Mouse (Mus musculus): ENCODE measurements around the gene Mtg2. TPM values are rescaled to one million over a fixed set of nuclear protein-coding genes. Genes with fewer than 3 reads are reported as not detected.

Gene Mtg2
- polyA plus RNA-seq (2015; fragmentation: Nextera tagmentation; extraction: Ambion mirVana), result 30.2 and 30.8 TPM in 2 replicates

DNA sequence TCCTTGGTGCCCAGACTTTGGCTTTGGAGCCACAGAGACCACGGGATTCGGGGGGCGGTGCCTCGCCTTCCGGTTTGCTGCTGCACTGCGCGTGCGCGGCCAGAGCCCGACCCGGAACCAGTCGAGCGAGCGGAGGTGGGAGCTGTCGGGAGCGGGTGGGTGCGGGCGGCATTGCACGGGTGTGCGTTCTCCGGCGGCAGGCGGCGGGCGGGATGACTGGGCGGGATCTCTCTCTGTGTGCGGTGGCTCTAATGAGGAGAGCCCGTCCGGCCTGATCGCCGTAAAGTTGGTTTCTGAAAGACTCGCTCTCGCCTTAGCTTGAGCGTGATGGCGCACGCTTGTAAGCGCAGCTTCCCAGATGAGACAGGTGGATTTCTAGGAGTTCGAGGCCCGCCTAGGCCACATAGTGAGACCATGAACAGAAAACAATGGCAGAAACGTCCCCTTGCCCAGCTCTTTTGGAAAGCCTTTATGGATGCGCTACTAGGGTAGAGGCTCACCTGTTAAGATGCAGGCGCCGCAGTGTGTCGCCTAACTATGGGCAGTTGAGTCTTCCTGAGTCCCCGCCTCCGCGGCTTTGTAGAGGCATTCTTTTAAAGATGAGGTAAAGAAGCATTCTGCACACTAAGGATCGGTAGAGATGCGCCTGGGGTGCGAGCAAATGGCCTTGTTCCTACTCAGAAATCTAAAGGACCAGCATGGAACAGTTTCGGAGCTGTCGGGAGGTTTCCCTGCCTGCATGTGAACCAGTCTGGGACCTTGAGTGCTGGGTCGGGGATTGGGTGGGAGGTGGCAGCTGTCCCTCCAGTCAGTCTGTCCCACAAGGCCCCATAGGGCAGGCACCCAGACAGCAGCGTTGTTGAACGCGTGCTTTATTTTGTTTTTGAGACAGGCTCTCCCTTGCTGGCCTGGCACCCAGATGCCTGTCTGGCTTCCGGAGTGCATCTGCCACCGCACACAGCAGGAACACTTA lies at the start of gene Mtg2:
Gene Mtg2 (plus strand): TSS at position 108 of the 973 bp plus-strand sequence.
- peak within 1 kb of the TSS; percentile 85 for H3K27ac ChIP-seq (ENCODE audit: low read length)
- peak within 1 kb of the TSS; percentile 83 for H3K9ac ChIP-seq (ENCODE audit: low read length)
- WGBS, result 6% methylated on average over 52 of the region's 58 CpGs
- ATAC-seq (replicated peaks; ENCODE audit: extremely low read depth, insufficient read depth, low FRiP score), result peak; percentile 97
- peak within 1 kb of the TSS; percentile 96 for H3K4me2 ChIP-seq (ENCODE audit: low read depth, low read length)
- H3K27me3 ChIP-seq (ENCODE audit: control insufficient read depth, insufficient read depth, low read length), result no peaks in the 10 kb centered on the region
- H3K4me3 ChIP-seq (ENCODE audit: low read length), result peak within 1 kb of the TSS; percentile 86
- H3K9me3 ChIP-seq (replicated peaks; ENCODE audit: control insufficient read depth, low read length), result no peaks in the 10 kb centered on the region
- H3K4me1 ChIP-seq (ENCODE audit: control insufficient read depth, insufficient read depth, low read length), result peaks cover 9% of the 10 kb centered on the region
- peaks cover 4% of the 10 kb centered on the region; the same call in 1 of the 2 replicates for H3K36me3 ChIP-seq (ENCODE audit: control insufficient read depth, insufficient read depth)

DNA sequence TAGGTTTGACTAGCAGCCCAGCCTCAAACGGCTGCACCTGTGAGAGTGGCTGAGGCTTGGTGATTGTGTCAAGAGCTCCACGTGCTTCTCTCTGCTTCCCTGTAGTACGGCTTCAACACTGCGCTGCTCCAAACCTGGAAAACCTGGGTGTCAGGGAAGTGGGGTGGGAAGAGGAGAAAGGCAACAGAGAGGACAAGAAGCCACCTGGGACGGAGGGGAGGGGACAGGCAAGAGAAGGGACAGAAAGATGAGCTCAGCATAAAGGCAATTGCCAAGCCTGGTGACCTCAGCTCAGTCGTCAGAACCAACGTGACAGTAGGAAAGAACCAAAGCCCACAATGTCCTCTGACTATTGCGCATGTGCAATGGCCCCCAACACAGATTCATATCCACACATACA lies 49.5 kb upstream of the Mtg2 start:
- WGBS, result 69% methylated on average over 8 of the region's 8 CpGs
- Histone ChIP-seq H3K4me2 (ENCODE audit: low read depth, low read length) (no peak overlapping the region), H3K27me3 (ENCODE audit: control insufficient read depth, insufficient read depth, low read length) (no peaks in the 10 kb centered on the region), H3K9me3 (replicated peaks; ENCODE audit: control insufficient read depth, low read length) (no peaks in the 10 kb centered on the region), H3K9ac (ENCODE audit: low read length) (no peak overlapping the region), H3K4me1 (ENCODE audit: control insufficient read depth, insufficient read depth, low read length) (peaks cover 6% of the 10 kb centered on the region), H3K36me3 (ENCODE audit: control insufficient read depth, insufficient read depth) (no peaks in the 10 kb centered on the region), H3K27ac (ENCODE audit: low read length) (no peak overlapping the region), H3K4me3 (ENCODE audit: low read length) (no peak overlapping the region)
- ATAC-seq (replicated peaks; ENCODE audit: extremely low read depth, insufficient read depth, low FRiP score), result no peak

DNA sequence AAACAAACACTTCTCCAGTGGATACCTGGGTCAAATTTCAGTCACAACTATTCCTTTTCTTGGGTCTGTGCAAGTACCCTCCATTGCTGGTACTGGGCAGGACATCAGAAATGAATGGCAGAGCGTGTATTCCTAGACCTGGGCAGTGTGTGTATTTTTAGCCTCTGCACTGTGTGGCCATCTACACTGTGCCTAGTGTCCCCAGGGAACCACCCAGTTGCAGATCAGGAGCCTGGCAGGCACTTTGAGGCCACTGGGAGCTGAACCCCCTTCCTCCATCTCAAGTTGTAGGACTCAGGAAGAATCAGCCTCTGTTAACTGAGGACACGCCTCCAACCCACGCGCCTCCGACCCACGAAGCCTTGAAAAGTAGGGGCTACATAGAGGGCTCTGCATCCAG lies 47.6 kb upstream of the Mtg2 start:
- Histone ChIP-seq H3K27ac (ENCODE audit: low read length) (no peak overlapping the region), H3K9me3 (replicated peaks; ENCODE audit: control insufficient read depth, low read length) (no peaks in the 10 kb centered on the region), H3K27me3 (ENCODE audit: control insufficient read depth, insufficient read depth, low read length) (no peaks in the 10 kb centered on the region), H3K9ac (ENCODE audit: low read length) (no peak overlapping the region), H3K4me3 (ENCODE audit: low read length) (no peak overlapping the region), H3K4me2 (ENCODE audit: low read depth, low read length) (no peak overlapping the region), H3K36me3 (ENCODE audit: control insufficient read depth, insufficient read depth) (no peaks in the 10 kb centered on the region), H3K4me1 (ENCODE audit: control insufficient read depth, insufficient read depth, low read length) (peaks cover 25% of the 10 kb centered on the region)
- no peak for ATAC-seq (replicated peaks; ENCODE audit: extremely low read depth, insufficient read depth, low FRiP score)
- WGBS, result 69% methylated on average over 6 of the region's 6 CpGs

DNA sequence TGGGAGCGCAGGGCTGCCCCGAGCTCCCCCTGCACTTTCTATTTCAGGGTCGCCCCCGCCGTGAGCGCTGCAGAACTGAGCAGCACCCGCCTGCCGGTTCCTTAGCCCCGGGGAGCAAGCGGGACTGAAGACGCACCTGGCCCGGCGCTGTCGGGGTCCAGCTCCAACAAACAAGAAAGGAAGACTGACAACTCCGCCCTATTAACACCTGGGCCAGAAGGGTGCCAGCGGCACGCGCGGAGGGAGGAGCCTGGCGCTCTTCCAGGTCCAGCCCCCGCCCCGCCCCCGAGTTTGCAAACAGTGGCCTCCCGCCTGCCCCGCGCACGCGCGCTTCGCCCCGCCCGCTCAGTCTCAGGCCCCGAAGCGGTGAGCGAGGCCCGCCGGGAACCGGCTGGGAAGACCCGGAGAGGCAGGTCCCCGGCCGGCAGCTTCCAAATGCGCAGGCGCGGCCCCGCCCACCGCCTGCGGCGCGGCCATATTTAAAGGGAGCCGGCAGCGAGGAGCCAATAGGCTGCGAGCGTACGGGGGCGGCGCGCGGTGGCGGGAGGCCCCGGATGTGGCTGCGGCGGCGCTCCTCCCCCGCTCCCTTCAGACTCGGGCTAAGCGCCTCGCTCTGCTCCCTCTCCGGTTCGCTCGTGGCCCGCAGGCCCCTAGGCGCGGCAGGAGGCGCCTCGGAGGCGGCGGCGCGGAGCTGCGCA lies 45.8 kb upstream of the Mtg2 start, which contains the start of gene Lsm14b:
Gene Lsm14b (plus strand): TSS at position 587 of the 698 bp plus-strand sequence.
- peak within 1 kb of the TSS; percentile 90 for H3K9ac ChIP-seq (ENCODE audit: low read length)
- peak within 1 kb of the TSS; percentile 92 for H3K4me2 ChIP-seq (ENCODE audit: low read depth, low read length)
- peaks cover 9% of the 10 kb centered on the region for H3K36me3 ChIP-seq (ENCODE audit: control insufficient read depth, insufficient read depth)
- peak within 1 kb of the TSS; percentile 92 for H3K27ac ChIP-seq (ENCODE audit: low read length)
- H3K27me3 ChIP-seq (ENCODE audit: control insufficient read depth, insufficient read depth, low read length), result no peaks in the 10 kb centered on the region
- no peaks in the 10 kb centered on the region for H3K9me3 ChIP-seq (replicated peaks; ENCODE audit: control insufficient read depth, low read length)
- peak; percentile 89 for ATAC-seq (replicated peaks; ENCODE audit: extremely low read depth, insufficient read depth, low FRiP score)
- peaks cover 33% of the 10 kb centered on the region for H3K4me1 ChIP-seq (ENCODE audit: control insufficient read depth, insufficient read depth, low read length)
- WGBS, result 0% methylated on average over 72 of the region's 80 CpGs
- H3K4me3 ChIP-seq (ENCODE audit: low read length), result peak within 1 kb of the TSS; percentile 91

DNA sequence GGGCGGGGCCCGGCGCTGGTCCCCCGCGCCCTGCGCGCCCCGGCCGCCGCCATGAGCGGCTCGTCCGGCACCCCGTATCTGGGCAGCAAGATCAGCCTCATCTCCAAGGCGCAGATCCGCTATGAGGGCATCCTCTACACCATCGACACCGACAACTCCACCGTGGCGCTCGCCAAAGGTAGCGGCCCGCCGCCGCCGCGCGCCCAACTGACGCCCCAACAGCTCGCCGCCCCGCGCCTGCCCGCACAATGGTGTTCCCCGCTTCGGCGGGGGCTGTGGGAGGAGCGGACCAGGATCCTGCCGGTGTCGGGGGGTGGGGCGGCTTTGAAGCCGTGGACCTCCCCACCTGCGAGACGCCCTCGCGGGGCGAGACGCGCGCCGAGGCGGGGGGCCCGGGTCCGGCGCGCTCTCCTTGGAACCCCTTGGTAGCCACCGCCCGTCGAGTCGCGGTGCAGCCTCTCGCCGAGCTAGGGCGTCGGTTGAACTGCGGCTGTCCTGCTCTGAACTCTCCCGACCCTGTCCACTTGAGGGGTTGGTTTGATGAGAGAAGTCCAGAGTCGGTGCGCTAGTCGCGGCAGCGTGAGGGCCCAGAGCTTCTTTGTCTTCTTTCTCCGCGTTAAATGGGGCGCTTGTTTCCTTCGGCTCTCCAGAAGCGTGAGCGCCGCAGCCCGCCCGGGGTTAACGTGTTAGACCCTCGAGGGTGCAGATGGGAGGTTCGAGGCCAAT lies 45.1 kb upstream of the Mtg2 start:
- Histone ChIP-seq H3K4me3 (ENCODE audit: low read length) (peak overlapping the region; percentile 91), H3K27ac (ENCODE audit: low read length) (peak overlapping the region; percentile 92), H3K4me1 (ENCODE audit: control insufficient read depth, insufficient read depth, low read length) (peaks cover 33% of the 10 kb centered on the region), H3K9me3 (replicated peaks; ENCODE audit: control insufficient read depth, low read length) (no peaks in the 10 kb centered on the region), H3K4me2 (ENCODE audit: low read depth, low read length) (peak overlapping the region; percentile 92), H3K27me3 (ENCODE audit: control insufficient read depth, insufficient read depth, low read length) (no peaks in the 10 kb centered on the region), H3K9ac (ENCODE audit: low read length) (peak overlapping the region; percentile 90), H3K36me3 (ENCODE audit: control insufficient read depth, insufficient read depth) (peaks cover 9% of the 10 kb centered on the region)
- under 1% methylated on average over 71 of the region's 84 CpGs for WGBS
- ATAC-seq (replicated peaks; ENCODE audit: extremely low read depth, insufficient read depth, low FRiP score), result peak; percentile 6; the same call in 1 of the 2 replicates

DNA sequence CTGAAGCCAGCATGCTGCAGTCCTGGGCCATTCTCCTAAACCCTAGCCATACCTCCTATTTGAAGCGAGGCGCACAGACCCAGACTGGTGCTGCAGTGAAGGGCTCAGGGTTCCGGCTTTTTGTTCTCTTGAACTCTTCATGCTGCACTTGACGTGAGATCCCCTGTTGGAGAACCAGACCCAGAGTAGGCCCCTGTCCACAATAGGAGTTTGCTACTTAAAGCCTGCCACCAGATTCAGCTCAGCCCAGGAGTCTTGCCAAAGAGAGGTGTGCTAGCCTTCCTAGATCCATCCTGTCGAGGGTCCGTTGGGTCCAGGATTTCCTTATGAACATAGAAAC lies 44.6 kb upstream of the Mtg2 start:
- peaks cover 14% of the 10 kb centered on the region for H3K36me3 ChIP-seq (ENCODE audit: control insufficient read depth, insufficient read depth)
- H3K27ac ChIP-seq (ENCODE audit: low read length), result no peak overlapping the region
- H3K9me3 ChIP-seq (replicated peaks; ENCODE audit: control insufficient read depth, low read length), result no peaks in the 10 kb centered on the region
- peak overlapping the region; percentile 90 for H3K9ac ChIP-seq (ENCODE audit: low read length)
- H3K4me1 ChIP-seq (ENCODE audit: control insufficient read depth, insufficient read depth, low read length), result peaks cover 33% of the 10 kb centered on the region
- H3K4me2 ChIP-seq (ENCODE audit: low read depth, low read length), result peak overlapping the region; percentile 92
- ATAC-seq (replicated peaks; ENCODE audit: extremely low read depth, insufficient read depth, low FRiP score), result no peak
- WGBS, result 13% methylated on average over 6 of the region's 6 CpGs
- H3K27me3 ChIP-seq (ENCODE audit: control insufficient read depth, insufficient read depth, low read length), result no peaks in the 10 kb centered on the region
- peak overlapping the region; percentile 91 for H3K4me3 ChIP-seq (ENCODE audit: low read length)

DNA sequence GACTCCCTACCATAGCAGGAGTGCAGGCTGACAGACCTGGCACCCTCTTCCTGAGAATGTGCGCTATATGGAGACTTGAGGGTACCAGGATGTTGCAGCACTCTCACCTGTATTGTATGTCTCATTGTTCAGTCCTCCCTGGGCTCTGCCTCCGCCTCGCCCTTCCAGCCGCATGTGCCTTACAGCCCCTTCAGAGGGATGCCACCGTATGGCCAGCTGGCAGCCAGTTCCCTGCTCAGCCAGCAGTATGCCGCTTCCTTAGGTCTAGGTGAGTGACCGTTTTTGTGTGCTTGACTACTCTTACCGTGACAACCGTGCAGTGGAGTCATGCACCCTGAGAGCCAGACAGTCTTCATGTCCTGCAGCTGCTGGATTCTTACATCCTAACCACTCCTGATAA lies 42.6 kb upstream of the Mtg2 start:
- Histone ChIP-seq H3K9me3 (replicated peaks; ENCODE audit: control insufficient read depth, low read length) (no peaks in the 10 kb centered on the region), H3K4me3 (ENCODE audit: low read length) (no peak overlapping the region), H3K27ac (ENCODE audit: low read length) (no peak overlapping the region), H3K4me1 (ENCODE audit: control insufficient read depth, insufficient read depth, low read length) (peaks cover 34% of the 10 kb centered on the region), H3K36me3 (ENCODE audit: control insufficient read depth, insufficient read depth) (peaks cover 31% of the 10 kb centered on the region), H3K9ac (ENCODE audit: low read length) (no peak overlapping the region), H3K27me3 (ENCODE audit: control insufficient read depth, insufficient read depth, low read length) (no peaks in the 10 kb centered on the region), H3K4me2 (ENCODE audit: low read depth, low read length) (peak overlapping the region; percentile 92)
- WGBS, result 65% methylated on average over 9 of the region's 9 CpGs
- no peak for ATAC-seq (replicated peaks; ENCODE audit: extremely low read depth, insufficient read depth, low FRiP score)

DNA sequence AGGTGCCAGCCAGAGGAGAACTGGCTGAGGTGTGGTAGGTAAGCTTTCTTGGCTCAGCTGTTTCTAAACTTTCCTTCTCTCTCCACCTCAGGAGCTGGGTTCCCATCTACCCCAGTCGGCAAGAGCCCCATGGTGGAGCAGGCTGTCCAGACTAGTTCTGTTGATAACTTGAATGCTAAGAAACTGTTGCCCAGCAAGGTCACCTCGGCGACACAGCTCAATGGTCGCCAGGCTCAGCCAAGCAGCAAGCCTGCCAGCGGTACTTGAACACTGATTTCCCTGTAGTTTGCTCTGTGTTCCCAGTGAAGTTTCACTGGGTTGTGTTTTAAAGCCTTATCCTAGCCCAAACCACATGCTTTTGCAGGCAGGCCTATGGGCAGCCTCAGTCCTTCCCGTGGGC lies 39.1 kb upstream of the Mtg2 start:
- 76% methylated on average over 6 of the region's 6 CpGs for WGBS
- no peak overlapping the region for H3K27ac ChIP-seq (ENCODE audit: low read length)

More for the DNA sequence above, 39.1 kb upstream of the Mtg2 start:
- Histone ChIP-seq H3K9me3 (replicated peaks; ENCODE audit: control insufficient read depth, low read length) (no peaks in the 10 kb centered on the region), H3K36me3 (ENCODE audit: control insufficient read depth, insufficient read depth) (peaks cover 58% of the 10 kb centered on the region), H3K4me1 (ENCODE audit: control insufficient read depth, insufficient read depth, low read length) (peaks cover 28% of the 10 kb centered on the region), H3K4me2 (ENCODE audit: low read depth, low read length) (no peak overlapping the region), H3K4me3 (ENCODE audit: low read length) (no peak overlapping the region), H3K9ac (ENCODE audit: low read length) (no peak overlapping the region), H3K27me3 (ENCODE audit: control insufficient read depth, insufficient read depth, low read length) (no peaks in the 10 kb centered on the region)
- ATAC-seq (replicated peaks; ENCODE audit: extremely low read depth, insufficient read depth, low FRiP score), result no peak

All from heart, embryonic 16.5 days (tissue).